Mouse (Mus musculus) ovary, adult 2 months (tissue): Measurements from ENCODE around the gene Kitl. TPM values are rescaled to one million over a fixed set of nuclear protein-coding genes. Genes with fewer than 3 reads are reported as not detected.

Source experiments
- polyA plus RNA-seq: library from polyadenylated mRNA; depleted of rRNA; stranded (reverse); fragments of >200 nt; gene quantifications from 2 replicates; pipeline ENCODE4 v1.2.3, GENCODE M21; 2012; rRNA removed

Gene Kitl
- 29.6 and 36.2 TPM in 2 replicates for polyA plus RNA-seq

DNA sequence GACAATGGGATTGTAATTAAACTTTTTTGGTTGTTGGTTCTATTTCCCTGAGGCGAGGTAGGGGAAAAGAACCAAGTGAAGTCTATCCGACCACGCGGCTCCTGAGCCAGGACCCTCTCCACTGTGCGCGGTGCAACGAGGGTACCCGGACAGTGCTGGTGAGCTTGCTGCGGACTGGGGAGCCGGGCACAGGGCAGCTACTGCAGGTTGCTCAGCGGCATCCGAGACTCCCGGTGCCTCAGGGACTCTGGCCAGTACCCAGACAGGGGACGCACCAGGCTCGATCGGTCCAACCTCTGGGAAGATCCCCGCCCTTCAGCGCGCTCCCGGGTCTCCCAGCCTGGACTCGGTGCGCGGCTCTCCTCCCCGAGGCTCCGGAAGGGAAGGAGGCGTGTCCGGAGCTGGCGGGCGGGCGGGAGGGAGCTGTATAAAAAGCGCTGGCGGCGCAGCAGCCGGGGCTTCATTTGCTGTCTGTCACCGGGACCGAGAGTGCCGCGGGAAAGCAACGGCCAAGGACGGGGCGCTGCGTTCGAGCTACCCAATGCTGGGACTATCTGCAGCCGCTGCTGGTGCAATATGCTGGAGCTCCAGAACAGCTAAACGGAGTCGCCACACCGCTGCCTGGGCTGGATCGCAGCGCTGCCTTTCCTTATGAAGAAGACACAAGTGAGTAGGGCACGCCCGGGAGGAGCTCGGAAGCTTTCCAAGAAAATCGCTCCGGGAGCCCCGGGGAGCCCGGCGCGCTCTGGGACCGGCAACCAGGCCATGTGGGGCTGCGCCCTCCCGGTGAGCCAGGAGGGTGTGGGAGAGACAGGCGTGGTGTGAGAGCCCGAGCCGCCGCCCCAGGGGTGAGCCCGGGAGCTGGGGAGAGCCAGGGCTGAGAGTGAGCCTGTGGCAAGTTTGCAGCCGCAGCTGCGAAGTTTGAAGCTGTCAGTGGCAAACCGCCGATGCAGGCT lies at the start of gene Kitl:
TSS of gene Kitl (plus strand) at position 261 of the 956 bp plus-strand sequence.

